Mouse (Mus musculus): ENCODE results near the gene Ghdc. TPM values are rescaled to one million over a fixed set of nuclear protein-coding genes. Genes with fewer than 3 reads are reported as not detected.

The Ghdc gene
- 3.7 and 5.1 TPM in 2 replicates for polyA plus RNA-seq (2016; fragmentation: Nextera tagmentation; extraction: Ambion mirVana)

DNA sequence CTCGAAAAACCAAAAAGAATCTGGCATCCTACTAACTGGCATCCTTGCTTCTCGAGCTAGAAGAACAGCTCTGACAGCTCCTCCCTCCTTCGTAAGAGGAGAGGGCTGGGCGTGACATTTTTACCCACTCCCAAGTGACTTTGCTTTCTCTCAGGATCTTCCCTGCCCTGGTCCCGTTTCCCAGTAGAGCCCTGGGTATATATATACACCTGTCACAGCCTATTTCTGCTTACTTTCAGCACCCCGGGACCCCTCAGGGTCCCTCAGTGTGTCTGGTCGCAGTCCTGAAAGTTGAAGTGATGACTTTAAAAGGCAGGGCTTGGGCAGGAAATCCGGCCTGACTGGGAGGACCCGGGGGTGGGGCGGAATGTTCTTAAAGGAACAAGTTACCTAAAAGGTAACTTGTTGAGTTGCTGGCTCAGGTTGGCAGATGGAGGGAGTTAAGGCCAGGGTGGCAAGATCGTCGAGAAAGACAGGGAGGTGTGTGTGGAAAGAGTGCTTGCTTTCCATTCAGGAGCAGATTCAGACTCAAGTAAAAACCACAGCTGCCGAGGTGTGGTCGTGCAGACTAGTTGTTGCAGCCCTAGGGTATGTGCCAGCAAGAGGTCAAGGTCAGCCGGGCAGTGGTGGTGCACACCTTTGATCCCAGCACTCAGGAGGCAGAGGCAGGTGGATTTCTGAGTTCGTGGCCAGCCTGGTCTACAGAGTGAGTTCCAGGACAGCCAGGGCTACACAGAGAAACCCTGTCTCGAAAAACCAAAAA lies at the start of gene Ghdc:
TSS of gene Ghdc (minus strand) at position 312 of the 763 bp plus-strand sequence.
- 25% methylated on average over 17 of the region's 17 CpGs for WGBS

DNA sequence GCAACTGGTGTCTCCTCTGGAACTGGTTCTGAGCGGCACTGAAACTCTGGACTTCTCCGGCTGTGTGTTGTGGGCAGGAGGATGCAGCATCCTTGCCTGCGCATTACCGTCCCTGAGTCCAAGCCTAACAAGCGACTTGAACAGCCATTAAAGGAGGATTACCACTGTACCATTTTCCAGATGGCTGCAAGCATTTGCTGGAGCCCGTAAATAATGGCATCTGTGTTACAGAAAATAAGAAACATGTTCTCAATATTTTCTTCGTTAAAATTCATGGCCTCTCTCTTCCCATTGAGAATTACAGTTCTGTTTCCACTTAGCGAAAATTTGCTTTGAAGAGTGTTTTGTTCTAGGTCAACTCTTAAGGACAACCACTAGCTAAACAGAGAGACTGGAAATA lies 49.3 kb upstream of the Ghdc start:
- Histone ChIP-seq H3K9me3 (no peaks in the 10 kb centered on the region), H3K4me1 (0 out of 2 replicates have a peak, but pooled peaks cover 3% of the 10 kb centered on the region), H3K4me3 (no peak overlapping the region), H3K9ac (replicated peaks) (no peak overlapping the region), H3K4me2 (replicated peaks) (no peak overlapping the region), H3K27ac (replicated peaks) (no peak overlapping the region), H3K36me3 (no peaks in the 10 kb centered on the region), H3K27me3 (no peaks in the 10 kb centered on the region)
- no peak for ATAC-seq (ENCODE audit: low FRiP score, low read depth)
- 84% methylated on average over 8 of the region's 8 CpGs for WGBS

More for the DNA sequence above, at the start of gene Ghdc:
- Histone ChIP-seq H3K9me3 (no peaks in the 10 kb centered on the region), H3K4me2 (replicated peaks) (peak within 1 kb of the TSS; percentile 46), H3K27me3 (no peaks in the 10 kb centered on the region), H3K4me3 (peak within 1 kb of the TSS; percentile 42), H3K9ac (replicated peaks) (no peak within 1 kb of the TSS; the same call in 1 of the 2 replicates), H3K36me3 (no peaks in the 10 kb centered on the region), H3K27ac (replicated peaks) (no peak within 1 kb of the TSS), H3K4me1 (peaks cover 9% of the 10 kb centered on the region; the same call in 1 of the 2 replicates)
- no peak for ATAC-seq (ENCODE audit: low FRiP score, low read depth)

DNA sequence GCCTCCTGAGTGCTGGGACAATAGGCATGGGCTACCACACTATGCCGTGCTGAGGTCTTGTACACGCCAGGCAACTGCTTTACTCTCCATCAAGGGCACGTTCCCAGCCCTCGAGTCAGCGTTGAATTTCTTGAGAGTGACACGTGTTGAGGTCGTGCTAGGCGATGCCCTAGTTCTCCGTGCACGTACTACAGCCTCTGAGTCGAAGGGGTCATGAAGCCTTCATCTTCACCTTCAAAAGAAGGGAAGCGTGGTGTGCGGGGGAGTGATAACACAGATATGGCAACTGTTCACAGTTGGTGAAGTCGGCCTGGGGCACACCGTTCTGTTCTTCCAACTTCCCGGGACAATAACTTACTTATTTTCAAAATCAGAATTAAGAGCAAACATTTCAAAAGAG lies 48.9 kb upstream of the Ghdc start:
- no peak for ATAC-seq (ENCODE audit: low FRiP score, low read depth)
- H3K4me1 ChIP-seq = 0 out of 2 replicates have a peak, but pooled peaks cover 3% of the 10 kb centered on the region
- H3K4me2 ChIP-seq (replicated peaks) = no peak overlapping the region
- H3K9ac ChIP-seq (replicated peaks) = no peak overlapping the region
- H3K27ac ChIP-seq (replicated peaks) = no peak overlapping the region
- H3K36me3 ChIP-seq = no peaks in the 10 kb centered on the region
- H3K27me3 ChIP-seq = no peaks in the 10 kb centered on the region
- no peak overlapping the region for H3K4me3 ChIP-seq
- 92% methylated on average over 16 of the region's 16 CpGs for WGBS
- H3K9me3 ChIP-seq = no peaks in the 10 kb centered on the region

DNA sequence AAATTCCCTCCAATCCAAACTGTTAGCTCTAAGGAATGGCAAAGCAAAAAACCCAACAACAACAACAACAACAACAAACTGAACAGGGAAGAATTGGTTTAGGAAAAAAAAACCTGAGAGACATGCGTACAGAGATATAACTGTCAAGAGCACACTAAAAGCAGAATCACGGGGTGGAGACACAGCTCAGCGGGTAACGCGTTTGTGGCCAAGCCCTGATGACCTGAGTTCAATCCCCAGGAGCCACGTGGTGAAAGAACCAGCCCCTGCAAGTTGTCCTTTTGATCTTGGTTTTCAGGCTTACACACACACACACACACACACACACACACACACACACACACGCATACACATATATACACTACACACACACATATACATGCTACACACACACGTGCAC lies 48.3 kb upstream of the Ghdc start:
- 87% methylated on average over 8 of the region's 8 CpGs for WGBS
- ATAC-seq (ENCODE audit: low FRiP score, low read depth) = no peak
- no peak overlapping the region for H3K4me2 ChIP-seq (replicated peaks)

DNA sequence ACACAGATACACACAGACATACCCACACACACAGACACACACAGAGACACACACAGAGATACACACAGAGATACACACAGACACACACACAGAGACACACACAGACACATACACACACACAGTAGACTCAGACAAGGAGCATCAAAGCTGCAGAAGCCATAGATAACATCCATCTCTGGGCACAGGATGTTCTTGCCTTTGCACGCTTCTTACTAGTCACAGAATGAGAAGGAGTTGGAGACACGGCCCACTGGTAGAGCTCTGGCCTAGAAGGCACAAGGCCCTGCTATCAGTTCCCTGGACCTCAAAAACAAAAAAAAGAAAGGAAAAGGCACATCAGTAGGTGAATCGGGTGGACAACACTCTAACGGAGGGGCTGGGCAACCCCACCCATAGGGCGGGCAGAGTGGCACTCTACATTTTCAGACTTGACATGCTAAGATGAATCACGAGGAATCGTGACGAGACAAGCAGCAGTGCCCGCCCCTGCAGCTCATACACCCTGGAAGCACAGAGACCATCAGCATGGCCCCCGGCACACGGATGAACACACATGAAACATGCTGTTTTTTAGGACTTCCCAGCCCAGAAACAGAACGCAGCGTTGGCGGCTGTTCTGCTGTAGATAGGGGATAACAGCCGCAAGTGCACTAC lies 47.7 kb upstream of the Ghdc start:
- Histone ChIP-seq H3K4me3 (no peak overlapping the region), H3K27ac (replicated peaks) (no peak overlapping the region), H3K36me3 (no peaks in the 10 kb centered on the region), H3K4me2 (replicated peaks) (no peak overlapping the region), H3K4me1 (0 out of 2 replicates have a peak, but pooled peaks cover 3% of the 10 kb centered on the region), H3K9ac (replicated peaks) (no peak overlapping the region), H3K9me3 (no peaks in the 10 kb centered on the region), H3K27me3 (no peaks in the 10 kb centered on the region)
- WGBS = 93% methylated on average over 15 of the region's 15 CpGs
- ATAC-seq (ENCODE audit: low FRiP score, low read depth) = no peak

More for the DNA sequence above, 48.3 kb upstream of the Ghdc start:
- H3K4me1 ChIP-seq = 0 out of 2 replicates have a peak, but pooled peaks cover 3% of the 10 kb centered on the region
- no peaks in the 10 kb centered on the region for H3K36me3 ChIP-seq
- H3K9me3 ChIP-seq = no peaks in the 10 kb centered on the region
- no peaks in the 10 kb centered on the region for H3K27me3 ChIP-seq
- no peak overlapping the region for H3K9ac ChIP-seq (replicated peaks)
- no peak overlapping the region for H3K4me3 ChIP-seq
- no peak overlapping the region for H3K27ac ChIP-seq (replicated peaks)

DNA sequence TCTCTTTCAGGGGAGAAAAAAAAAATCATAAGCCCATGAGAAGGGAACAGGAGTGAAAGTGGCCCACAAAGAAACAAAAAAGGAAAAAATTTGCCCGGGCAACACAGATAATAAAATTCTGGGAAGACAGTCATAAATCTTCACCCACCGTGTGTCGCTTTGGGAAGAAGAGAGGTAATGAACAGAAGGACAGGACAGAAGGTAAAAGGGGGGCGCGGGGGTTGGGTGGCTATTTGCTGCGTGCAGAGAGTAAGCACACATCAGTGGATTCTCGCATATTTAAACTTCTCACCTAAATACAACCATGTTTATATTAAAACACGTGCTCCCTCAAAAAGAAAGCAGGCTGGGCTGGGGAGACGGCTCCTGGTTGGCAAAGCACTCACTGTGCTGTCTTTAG lies 46.6 kb upstream of the Ghdc start:
- 87% methylated on average over 9 of the region's 9 CpGs for WGBS
- H3K9ac ChIP-seq (replicated peaks) = no peak overlapping the region
- H3K4me2 ChIP-seq (replicated peaks) = no peak overlapping the region
- no peaks in the 10 kb centered on the region for H3K27me3 ChIP-seq
- ATAC-seq (ENCODE audit: low FRiP score, low read depth) = no peak
- no peaks in the 10 kb centered on the region for H3K36me3 ChIP-seq
- H3K27ac ChIP-seq (replicated peaks) = no peak overlapping the region
- H3K4me1 ChIP-seq = 0 out of 2 replicates have a peak, but pooled peaks cover 3% of the 10 kb centered on the region
- H3K4me3 ChIP-seq = no peak overlapping the region
- H3K9me3 ChIP-seq = no peaks in the 10 kb centered on the region

DNA sequence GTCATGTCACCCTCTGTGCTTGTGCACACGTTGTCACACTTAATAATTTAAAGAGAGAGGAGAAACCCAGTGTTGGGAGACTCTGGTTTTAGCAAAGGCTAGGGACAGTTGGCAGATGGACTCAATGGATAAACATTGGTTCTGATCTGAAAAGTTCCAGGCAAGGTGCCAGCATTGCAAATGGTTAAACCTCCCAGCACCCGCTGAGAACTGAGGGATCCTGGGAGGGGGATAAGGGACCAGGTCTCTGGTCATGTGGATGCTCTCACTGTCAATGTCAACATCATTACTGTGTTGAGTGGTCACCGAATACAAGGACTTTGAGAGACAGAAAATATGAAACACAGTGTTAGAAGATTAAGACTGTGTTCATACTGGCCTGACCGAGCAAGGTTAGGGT lies 46.0 kb upstream of the Ghdc start:
- H3K27ac ChIP-seq (replicated peaks) = no peak overlapping the region
- no peaks in the 10 kb centered on the region for H3K9me3 ChIP-seq
- H3K4me3 ChIP-seq = no peak overlapping the region
- H3K4me2 ChIP-seq (replicated peaks) = no peak overlapping the region
- H3K9ac ChIP-seq (replicated peaks) = no peak overlapping the region
- 0 out of 2 replicates have a peak, but pooled peaks cover 3% of the 10 kb centered on the region for H3K4me1 ChIP-seq
- no peaks in the 10 kb centered on the region for H3K27me3 ChIP-seq
- no peaks in the 10 kb centered on the region for H3K36me3 ChIP-seq
- 85% methylated on average over 4 of the region's 4 CpGs for WGBS
- ATAC-seq (ENCODE audit: low FRiP score, low read depth) = no peak

DNA sequence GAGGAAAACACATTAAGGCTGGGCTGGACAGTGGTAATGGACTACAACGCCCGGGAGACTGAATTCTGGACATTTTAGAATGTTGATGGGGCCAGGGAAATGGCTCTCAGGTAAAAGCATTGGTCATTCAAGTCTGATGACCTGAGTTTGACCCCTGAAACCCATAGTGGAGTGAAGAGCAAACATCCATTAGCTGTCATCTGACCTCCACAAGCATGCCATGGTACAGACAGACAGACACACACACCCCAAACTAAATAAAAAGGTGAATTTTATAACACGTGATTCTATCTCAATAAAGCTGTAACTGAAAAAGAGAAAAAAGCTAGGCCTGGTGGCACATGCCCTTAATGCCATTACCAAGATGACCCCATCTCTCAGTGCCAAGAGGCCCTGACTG lies 45.6 kb upstream of the Ghdc start:
- WGBS = 90% methylated on average over 3 of the region's 3 CpGs
- no peak overlapping the region for H3K9ac ChIP-seq (replicated peaks)
- no peak overlapping the region for H3K4me3 ChIP-seq
- 0 out of 2 replicates have a peak, but pooled peaks cover 3% of the 10 kb centered on the region for H3K4me1 ChIP-seq
- no peaks in the 10 kb centered on the region for H3K9me3 ChIP-seq
- no peaks in the 10 kb centered on the region for H3K27me3 ChIP-seq
- no peak for ATAC-seq (ENCODE audit: low FRiP score, low read depth)
- H3K36me3 ChIP-seq = no peaks in the 10 kb centered on the region
- no peak overlapping the region for H3K4me2 ChIP-seq (replicated peaks)
- no peak overlapping the region for H3K27ac ChIP-seq (replicated peaks)

DNA sequence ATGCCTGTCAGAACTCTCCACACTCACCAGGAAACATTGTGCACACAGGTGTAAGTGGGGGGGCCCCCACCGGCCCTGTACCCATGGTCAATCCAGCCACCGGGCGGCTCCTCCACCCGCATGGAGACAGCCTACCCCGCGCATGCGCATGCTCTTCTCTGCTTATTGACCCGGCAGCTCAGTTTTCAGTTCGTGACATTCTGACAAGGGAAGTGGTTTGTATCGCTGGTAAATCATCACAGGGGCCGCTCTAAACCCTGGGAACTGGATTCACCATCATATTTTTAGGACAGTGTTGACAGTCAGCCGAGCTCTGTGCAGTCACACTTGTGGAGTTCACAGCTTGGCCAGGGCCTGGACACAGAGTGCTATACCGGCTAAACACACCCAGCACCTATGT lies 43.7 kb upstream of the Ghdc start:
- H3K9ac ChIP-seq (replicated peaks) = no peak overlapping the region
- H3K9me3 ChIP-seq = 0 out of 2 replicates have a peak, but pooled peaks cover 4% of the 10 kb centered on the region
- H3K36me3 ChIP-seq = no peaks in the 10 kb centered on the region
- 0 out of 2 replicates have a peak, but pooled peaks cover 3% of the 10 kb centered on the region for H3K4me1 ChIP-seq
- no peak for ATAC-seq (ENCODE audit: low FRiP score, low read depth)
- no peak overlapping the region for H3K27ac ChIP-seq (replicated peaks)
- H3K27me3 ChIP-seq = no peaks in the 10 kb centered on the region
- 74% methylated on average over 13 of the region's 13 CpGs for WGBS
- H3K4me2 ChIP-seq (replicated peaks) = no peak overlapping the region
- no peak overlapping the region for H3K4me3 ChIP-seq

DNA sequence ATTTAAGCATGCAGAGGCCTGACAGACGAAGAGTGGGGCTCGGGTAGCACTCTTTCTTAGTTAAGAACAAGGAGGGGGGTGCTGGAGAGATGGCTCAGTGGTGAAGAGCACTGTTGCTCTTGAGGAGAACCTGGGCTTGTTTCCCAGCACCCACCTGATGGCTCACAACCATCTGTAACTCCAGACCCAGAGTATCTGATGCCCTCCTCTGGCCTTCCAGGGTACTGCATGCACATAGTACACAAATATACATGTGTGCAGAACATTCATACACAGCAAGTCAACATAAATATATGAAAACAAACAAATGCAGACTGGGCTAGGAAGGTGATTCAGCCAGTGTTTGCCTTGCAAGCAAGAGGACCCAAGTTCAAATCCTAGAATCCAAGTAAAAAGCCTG lies 40.4 kb upstream of the Ghdc start:
- ATAC-seq (ENCODE audit: low FRiP score, low read depth) = no peak

DNA sequence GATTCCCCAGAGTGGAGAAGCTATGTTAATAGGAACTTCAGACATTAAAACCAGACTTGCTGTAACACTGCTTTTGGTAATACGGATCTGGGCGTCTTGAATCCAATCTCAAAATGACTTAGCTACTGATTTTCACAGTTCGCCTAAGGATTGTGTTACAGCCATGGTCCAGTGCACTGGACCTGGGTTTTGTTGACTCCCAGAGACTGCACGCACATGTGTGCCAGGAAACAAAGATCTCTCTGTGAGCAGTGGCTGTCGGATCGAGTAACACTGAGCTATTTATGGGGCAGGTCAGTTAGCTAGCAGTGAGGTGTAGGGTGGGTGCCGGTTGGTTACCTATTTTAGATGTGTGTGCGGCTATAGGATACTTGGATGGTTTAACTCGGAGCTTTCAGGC lies 39.8 kb upstream of the Ghdc start:
- Histone ChIP-seq H3K27ac (replicated peaks) (no peak overlapping the region), H3K9ac (replicated peaks) (no peak overlapping the region), H3K36me3 (no peaks in the 10 kb centered on the region), H3K27me3 (no peaks in the 10 kb centered on the region), H3K4me2 (replicated peaks) (no peak overlapping the region), H3K4me1 (no peaks in the 10 kb centered on the region), H3K4me3 (no peak overlapping the region), H3K9me3 (0 out of 2 replicates have a peak, but pooled peaks cover 4% of the 10 kb centered on the region)
- ATAC-seq (ENCODE audit: low FRiP score, low read depth) = no peak
- 89% methylated on average over 9 of the region's 9 CpGs for WGBS

More for the DNA sequence above, 40.4 kb upstream of the Ghdc start:
- H3K27ac ChIP-seq (replicated peaks) = no peak overlapping the region
- WGBS = 92% methylated on average over 2 of the region's 2 CpGs
- H3K9me3 ChIP-seq = 0 out of 2 replicates have a peak, but pooled peaks cover 4% of the 10 kb centered on the region
- no peaks in the 10 kb centered on the region for H3K36me3 ChIP-seq
- H3K27me3 ChIP-seq = no peaks in the 10 kb centered on the region
- no peaks in the 10 kb centered on the region for H3K4me1 ChIP-seq
- H3K9ac ChIP-seq (replicated peaks) = no peak overlapping the region
- H3K4me3 ChIP-seq = no peak overlapping the region
- no peak overlapping the region for H3K4me2 ChIP-seq (replicated peaks)

Data from midbrain, embryonic 12.5 days (tissue).